Mouse (Mus musculus): ENCODE measurements around the gene Zfp609. TPM values are rescaled to one million over a fixed set of nuclear protein-coding genes. Genes with fewer than 3 reads are reported as not detected.
"Not testable (repeated sequence)": the region's sequence is repeated elsewhere in the genome, so short reads cannot be mapped to it uniquely, and the experiment has no call there.

Gene Zfp609
- polyA plus RNA-seq, 1 experiment from 2014 or later: 8.1 TPM

DNA sequence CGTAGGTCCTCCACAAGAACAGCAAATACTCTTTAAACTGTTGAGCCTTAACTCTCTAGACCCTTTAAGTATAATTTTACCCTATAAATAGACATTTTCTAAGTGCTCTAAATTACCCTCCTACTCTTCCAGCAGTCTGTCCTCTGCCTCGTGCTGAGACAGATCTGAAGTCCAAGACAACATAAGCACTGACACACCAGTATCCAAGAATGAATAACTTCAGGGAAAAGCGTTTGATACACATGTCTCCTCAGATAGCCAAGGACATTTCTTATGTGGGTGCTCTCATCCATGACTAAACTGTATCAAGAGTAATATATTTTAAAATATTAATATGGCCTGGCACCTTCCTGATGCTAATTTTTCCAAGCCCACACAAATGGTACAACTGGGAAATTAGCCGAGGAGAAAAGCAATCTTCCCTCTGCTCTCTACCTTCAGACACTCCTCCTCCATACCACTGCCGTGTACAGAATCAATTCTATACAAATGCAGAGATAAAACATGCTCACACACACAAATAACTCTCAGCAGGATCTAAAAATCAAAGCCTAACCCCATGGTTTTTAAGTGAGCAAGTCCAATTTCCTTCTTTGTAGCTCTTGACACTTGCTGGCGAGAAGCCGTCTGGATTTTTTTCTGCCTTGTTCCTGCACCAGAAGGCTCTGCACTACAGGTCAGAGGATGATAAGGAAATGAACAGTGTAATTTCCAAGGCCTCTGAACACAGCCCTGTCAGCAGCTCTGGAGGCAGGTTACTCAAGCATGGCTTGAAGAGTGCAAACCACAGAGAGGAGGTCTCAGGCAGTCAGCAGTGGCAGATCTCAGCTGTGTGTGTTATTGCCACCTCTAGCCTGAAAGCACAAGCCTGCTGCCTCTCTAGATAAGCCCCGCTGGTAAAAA, 40.2 kb downstream of the Zfp609 start:
- H3K27ac ChIP-seq: no peak overlapping the region; the same call in 1 of the 2 replicates
- peaks cover 4% of the 10 kb centered on the region for H3K36me3 ChIP-seq
- 55% methylated on average over 8 of the region's 8 CpGs for WGBS
- no peaks in the 10 kb centered on the region for H3K27me3 ChIP-seq
- H3K9ac ChIP-seq: no peak overlapping the region
- H3K4me1 ChIP-seq: peaks cover 40% of the 10 kb centered on the region
- ATAC-seq (ENCODE audit: low FRiP score, low read depth): no peak
- H3K4me2 ChIP-seq (replicated peaks): no peak overlapping the region
- H3K9me3 ChIP-seq: no peaks in the 10 kb centered on the region
- H3K4me3 ChIP-seq: no peak overlapping the region

- Histone ChIP-seq H3K9me3 (no peaks in the 10 kb centered on the region), H3K36me3 (peaks cover 4% of the 10 kb centered on the region), H3K4me2 (replicated peaks) (no peak overlapping the region), H3K4me1 (peaks cover 28% of the 10 kb centered on the region), H3K27ac (no peak overlapping the region), H3K27me3 (no peaks in the 10 kb centered on the region), H3K9ac (no peak overlapping the region), H3K4me3 (no peak overlapping the region)
- no peak for ATAC-seq (ENCODE audit: low FRiP score, low read depth)
- WGBS: 86% methylated on average over 4 of the region's 4 CpGs
Measured at GRCm38 (mm10) chr9:65785772-65786368, 41.5 kb downstream of the Zfp609 start.

GRCm38 (mm10) chr9:65779619-65780018, 47.7 kb downstream of the Zfp609 start:
- H3K36me3 ChIP-seq; ATAC-seq (ENCODE audit: low FRiP score, low read depth); H3K9me3 ChIP-seq; H3K27ac ChIP-seq; H3K4me3 ChIP-seq; H3K9ac ChIP-seq; H3K27me3 ChIP-seq; H3K4me2 ChIP-seq (replicated peaks): not testable (repeated sequence)
- WGBS: 82% methylated on average over 3 of the region's 3 CpGs
- peaks cover 19% of the 10 kb centered on the region for H3K4me1 ChIP-seq

DNA sequence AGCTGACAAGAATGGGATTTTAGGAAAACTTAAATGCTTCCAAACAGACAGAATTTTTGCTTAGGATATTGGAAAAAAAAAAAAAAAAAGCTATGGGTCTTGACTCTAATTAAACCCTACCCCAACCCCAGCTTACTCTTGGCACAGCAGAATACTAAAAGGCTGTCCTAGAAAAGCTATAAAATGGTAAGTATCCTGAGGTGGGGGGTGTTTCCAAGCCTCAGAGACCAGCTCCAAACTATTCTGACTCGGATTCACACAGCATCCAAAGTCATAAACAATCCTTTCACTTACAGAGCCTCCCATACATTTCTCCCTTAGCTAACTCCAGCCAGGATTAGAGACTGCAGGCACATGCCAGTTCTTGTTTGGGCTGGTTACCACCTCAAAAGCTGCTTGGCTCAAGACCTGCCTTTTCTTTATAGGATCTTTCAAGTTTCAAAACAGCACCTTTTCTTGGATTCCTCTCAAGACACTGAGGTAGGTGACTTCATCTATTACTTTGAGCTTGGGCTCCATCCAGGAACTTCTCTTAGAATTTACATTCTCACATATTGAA, 50.4 kb downstream of the Zfp609 start:
- no peaks in the 10 kb centered on the region for H3K27me3 ChIP-seq
- peak overlapping the region; percentile 7; the same call in 1 of the 2 replicates for H3K4me2 ChIP-seq (replicated peaks)
- no peak overlapping the region for H3K4me3 ChIP-seq
- peak; percentile 61 for ATAC-seq (ENCODE audit: low FRiP score, low read depth)
- H3K36me3 ChIP-seq: 0 out of 2 replicates have a peak, but pooled peaks cover 4% of the 10 kb centered on the region
- no peak overlapping the region for H3K9ac ChIP-seq
- peak overlapping the region; percentile 35; the same call in 1 of the 2 replicates for H3K27ac ChIP-seq
- 3% methylated on average over 1 of the region's 1 CpGs for WGBS
- H3K9me3 ChIP-seq: no peaks in the 10 kb centered on the region
- peaks cover 15% of the 10 kb centered on the region for H3K4me1 ChIP-seq

DNA sequence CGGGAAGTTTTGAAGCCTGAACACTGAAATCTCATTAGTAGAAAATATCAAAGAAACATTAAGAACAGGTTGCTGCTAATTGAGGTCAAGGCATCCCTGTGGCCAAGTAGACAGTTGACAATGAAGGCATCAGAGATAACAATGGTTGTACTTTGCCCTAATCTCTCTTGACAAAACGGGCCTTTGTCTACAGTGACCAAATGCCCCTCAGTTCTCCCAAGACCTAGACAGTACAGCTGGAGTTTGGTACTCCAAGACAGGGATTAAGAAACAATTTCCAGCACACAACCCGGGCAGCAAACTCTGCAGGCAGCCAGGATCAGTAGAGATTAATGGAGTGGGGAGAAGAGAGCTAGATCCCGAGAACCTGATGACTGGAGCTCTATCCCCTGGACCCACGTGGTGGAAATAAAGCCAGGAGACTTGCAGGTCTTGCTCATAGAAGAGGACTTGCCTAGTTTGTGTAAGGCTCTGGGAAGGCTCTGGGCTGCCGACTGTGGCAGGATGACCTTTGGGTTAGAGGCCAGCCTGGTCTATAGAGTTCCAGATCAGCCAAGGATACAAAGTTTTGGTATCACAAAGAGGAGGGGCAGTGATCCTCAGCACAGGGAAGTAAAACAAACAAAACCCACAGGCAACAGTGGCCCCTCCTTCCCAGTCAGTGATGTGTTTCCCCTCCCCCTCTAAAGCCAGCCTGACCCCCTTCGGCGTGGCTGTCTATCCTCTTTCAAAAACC, 51.1 kb downstream of the Zfp609 start:
- no peak for ATAC-seq (ENCODE audit: low FRiP score, low read depth)
- Histone ChIP-seq H3K4me1 (peaks cover 18% of the 10 kb centered on the region), H3K4me3 (no peak overlapping the region), H3K27ac (peak overlapping the region; percentile 67; the same call in 1 of the 2 replicates), H3K9ac (no peak overlapping the region), H3K27me3 (no peaks in the 10 kb centered on the region), H3K36me3 (0 out of 2 replicates have a peak, but pooled peaks cover 4% of the 10 kb centered on the region), H3K9me3 (no peaks in the 10 kb centered on the region), H3K4me2 (replicated peaks) (peak overlapping the region; percentile 7; the same call in 1 of the 2 replicates)
- WGBS: 30% methylated on average over 8 of the region's 8 CpGs

- Histone ChIP-seq H3K27ac (no peak overlapping the region), H3K36me3 (0 out of 2 replicates have a peak, but pooled peaks cover 4% of the 10 kb centered on the region), H3K9me3 (no peaks in the 10 kb centered on the region), H3K27me3 (no peaks in the 10 kb centered on the region), H3K4me2 (replicated peaks) (no peak overlapping the region), H3K4me3 (no peak overlapping the region), H3K9ac (no peak overlapping the region), H3K4me1 (peaks cover 27% of the 10 kb centered on the region)
- no peak for ATAC-seq (ENCODE audit: low FRiP score, low read depth)
- WGBS: 97% methylated on average over 7 of the region's 7 CpGs
Measured at GRCm38 (mm10) chr9:65773783-65774182, 53.6 kb downstream of the Zfp609 start.

- peaks cover 14% of the 10 kb centered on the region for H3K4me1 ChIP-seq
- no peak overlapping the region for H3K4me2 ChIP-seq (replicated peaks)
- no peaks in the 10 kb centered on the region for H3K9me3 ChIP-seq
- no peaks in the 10 kb centered on the region for H3K27me3 ChIP-seq
- no peak for ATAC-seq (ENCODE audit: low FRiP score, low read depth)
- 49% methylated on average over 11 of the region's 11 CpGs for WGBS
- H3K27ac ChIP-seq: no peak overlapping the region
- no peak overlapping the region for H3K4me3 ChIP-seq
- H3K9ac ChIP-seq: no peak overlapping the region
- H3K36me3 ChIP-seq: 0 out of 2 replicates have a peak, but pooled peaks cover 4% of the 10 kb centered on the region
Measured at GRCm38 (mm10) chr9:65771011-65771664, 56.2 kb downstream of the Zfp609 start.

DNA sequence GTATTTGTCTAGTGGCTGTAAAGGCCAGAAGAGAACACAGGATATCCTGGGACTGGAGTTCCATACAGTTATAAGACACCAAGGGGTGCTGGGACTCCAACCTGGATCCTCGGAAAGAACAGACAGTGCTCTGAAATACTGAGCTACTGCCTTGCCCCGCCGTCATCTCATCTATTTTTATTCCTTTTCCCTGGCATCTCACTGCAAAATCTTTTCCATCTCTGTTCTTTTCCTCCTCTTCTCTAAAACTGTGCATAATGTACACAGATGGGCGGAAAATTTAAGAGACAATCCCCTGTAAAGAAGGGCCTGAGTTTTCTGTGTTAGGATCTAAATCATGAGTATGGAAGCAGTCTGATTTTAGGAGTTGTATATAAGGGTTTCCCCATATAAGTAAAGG, 64.6 kb downstream of the Zfp609 start:
- Histone ChIP-seq H3K27me3 (no peaks in the 10 kb centered on the region), H3K9ac (no peak overlapping the region), H3K4me3 (no peak overlapping the region), H3K27ac (no peak overlapping the region), H3K4me1 (peaks cover 8% of the 10 kb centered on the region; the same call in 1 of the 2 replicates), H3K36me3 (0 out of 2 replicates have a peak, but pooled peaks cover 4% of the 10 kb centered on the region), H3K4me2 (replicated peaks) (no peak overlapping the region), H3K9me3 (no peaks in the 10 kb centered on the region)
- WGBS: 89% methylated on average over 4 of the region's 4 CpGs
- ATAC-seq (ENCODE audit: low FRiP score, low read depth): no peak

GRCm38 (mm10) chr9:65759992-65760391, 67.4 kb downstream of the Zfp609 start:
- H3K9me3 ChIP-seq: no peaks in the 10 kb centered on the region
- no peak overlapping the region for H3K4me2 ChIP-seq (replicated peaks)
- peaks cover 8% of the 10 kb centered on the region; the same call in 1 of the 2 replicates for H3K4me1 ChIP-seq
- no peaks in the 10 kb centered on the region for H3K27me3 ChIP-seq
- WGBS: 73% methylated on average over 8 of the region's 8 CpGs
- ATAC-seq (ENCODE audit: low FRiP score, low read depth): no peak
- no peak overlapping the region for H3K4me3 ChIP-seq
- H3K9ac ChIP-seq: no peak overlapping the region
- 0 out of 2 replicates have a peak, but pooled peaks cover 4% of the 10 kb centered on the region for H3K36me3 ChIP-seq
- H3K27ac ChIP-seq: no peak overlapping the region

DNA sequence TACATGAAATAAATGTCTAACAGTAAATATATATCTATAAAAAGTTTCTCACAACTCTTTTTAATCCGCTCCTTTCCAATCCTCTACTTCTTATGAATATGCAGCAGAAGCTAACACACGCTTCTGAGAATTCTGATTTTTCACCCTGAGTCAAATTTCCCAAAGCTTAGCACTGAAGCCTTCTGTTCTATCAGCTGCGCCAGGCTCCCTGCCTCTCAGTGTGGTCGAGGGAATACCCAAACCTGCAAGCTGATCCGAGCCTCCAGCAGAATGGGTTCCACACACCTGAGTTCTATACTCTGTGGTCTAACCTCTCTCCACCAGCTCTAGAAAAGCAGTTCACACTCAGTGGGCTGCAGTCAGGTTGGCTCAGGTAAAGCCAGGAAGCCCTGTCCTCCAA, 68.1 kb downstream of the Zfp609 start:
- no peak overlapping the region for H3K9ac ChIP-seq
- H3K4me2 ChIP-seq (replicated peaks): no peak overlapping the region
- H3K9me3 ChIP-seq: no peaks in the 10 kb centered on the region
- WGBS: 92% methylated on average over 5 of the region's 5 CpGs
- no peak for ATAC-seq (ENCODE audit: low FRiP score, low read depth)
- peaks cover 8% of the 10 kb centered on the region; the same call in 1 of the 2 replicates for H3K4me1 ChIP-seq
- H3K27ac ChIP-seq: no peak overlapping the region
- H3K27me3 ChIP-seq: no peaks in the 10 kb centered on the region
- H3K4me3 ChIP-seq: no peak overlapping the region
- H3K36me3 ChIP-seq: 0 out of 2 replicates have a peak, but pooled peaks cover 4% of the 10 kb centered on the region

GRCm38 (mm10) chr9:65757826-65758225, 69.5 kb downstream of the Zfp609 start:
- Histone ChIP-seq H3K27me3 (no peaks in the 10 kb centered on the region), H3K4me1 (peaks cover 8% of the 10 kb centered on the region; the same call in 1 of the 2 replicates), H3K9me3 (no peaks in the 10 kb centered on the region), H3K9ac (no peak overlapping the region), H3K4me3 (no peak overlapping the region), H3K36me3 (peaks cover 7% of the 10 kb centered on the region; the same call in 1 of the 2 replicates), H3K27ac (no peak overlapping the region), H3K4me2 (replicated peaks) (no peak overlapping the region)
- ATAC-seq (ENCODE audit: low FRiP score, low read depth): no peak
- 66% methylated on average over 3 of the region's 3 CpGs for WGBS

Data from limb, embryonic 13.5 days (tissue).